Mouse (Mus musculus): ENCODE data around the gene Usp29. TPM values are rescaled to one million over a fixed set of nuclear protein-coding genes. Genes with fewer than 3 reads are reported as not detected.
A peak's percentile ranks its signal among the peaks of the same experiment; 100 is the strongest.

Gene Usp29
- polyA plus RNA-seq, 1 experiment from 2014 or later = 14.4 TPM

DNA sequence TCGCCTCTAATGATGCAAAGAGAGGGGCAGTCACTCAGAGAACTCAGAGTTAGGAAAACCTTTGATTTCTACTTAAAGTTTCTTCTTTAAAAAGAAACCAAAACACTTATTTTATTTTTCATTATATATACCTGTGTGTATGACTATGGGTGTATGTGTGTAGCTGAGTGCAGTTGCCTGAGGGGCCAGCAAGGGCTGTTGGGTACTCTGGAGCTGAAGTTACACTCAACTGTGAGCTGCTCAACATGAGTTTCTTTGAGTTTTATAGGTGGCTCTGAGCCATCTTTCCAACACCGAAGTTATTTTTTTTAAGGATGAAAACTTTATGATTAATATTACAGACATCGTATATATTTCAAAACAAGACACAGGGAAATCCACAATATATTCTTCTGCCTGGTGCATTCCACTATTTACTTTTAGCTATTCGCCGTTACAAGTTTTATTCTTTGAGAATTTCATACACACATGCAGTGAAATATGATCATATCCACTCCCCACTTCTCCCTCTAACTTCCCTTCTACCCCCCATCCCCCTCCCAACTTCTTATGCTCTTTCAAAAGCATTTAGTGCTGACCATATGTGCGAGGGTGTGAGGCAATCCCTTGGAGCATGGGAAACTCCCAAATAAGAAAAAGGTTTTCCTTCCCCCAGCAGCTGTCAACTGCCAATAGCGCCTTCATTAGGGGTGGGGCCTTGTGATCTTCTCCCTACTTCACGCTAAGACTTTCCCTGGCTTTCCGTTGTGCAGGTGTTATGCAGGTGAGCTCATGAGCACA, 61.1 kb downstream of the Usp29 start:
- 86% methylated on average over 9 of the region's 9 CpGs for WGBS
- no peaks in the 10 kb centered on the region for H3K27me3 ChIP-seq (ENCODE audit: control insufficient read depth, insufficient read depth, low read length)
- H3K4me1 ChIP-seq (replicated peaks; ENCODE audit: control insufficient read depth, insufficient read depth, low read length) = no peaks in the 10 kb centered on the region

GRCm38 (mm10) chr7:6793240-6793639, 62.9 kb downstream of the Usp29 start:
- 92% methylated on average over 6 of the region's 6 CpGs for WGBS
- H3K4me2 ChIP-seq (ENCODE audit: low read depth, low read length, severe bottlenecking) = no peak overlapping the region

More for the DNA sequence above, 61.1 kb downstream of the Usp29 start:
- no peak overlapping the region for H3K4me2 ChIP-seq (ENCODE audit: low read depth, low read length, severe bottlenecking)
- peak; percentile 32 for DNase-seq (ENCODE audit: low spot score)
- H3K9ac ChIP-seq (ENCODE audit: low read length) = no peak overlapping the region
- no peak overlapping the region for H3K4me3 ChIP-seq (ENCODE audit: low read depth, low read length)
- no peak overlapping the region for H3K27ac ChIP-seq (ENCODE audit: low read depth, low read length)
- no peaks in the 10 kb centered on the region for H3K36me3 ChIP-seq (ENCODE audit: control insufficient read depth, insufficient read depth, low read length)
- no peaks in the 10 kb centered on the region for H3K9me3 ChIP-seq (ENCODE audit: control insufficient read depth, low read length)
- ATAC-seq (replicated peaks; ENCODE audit: low FRiP score) = no peak

DNA sequence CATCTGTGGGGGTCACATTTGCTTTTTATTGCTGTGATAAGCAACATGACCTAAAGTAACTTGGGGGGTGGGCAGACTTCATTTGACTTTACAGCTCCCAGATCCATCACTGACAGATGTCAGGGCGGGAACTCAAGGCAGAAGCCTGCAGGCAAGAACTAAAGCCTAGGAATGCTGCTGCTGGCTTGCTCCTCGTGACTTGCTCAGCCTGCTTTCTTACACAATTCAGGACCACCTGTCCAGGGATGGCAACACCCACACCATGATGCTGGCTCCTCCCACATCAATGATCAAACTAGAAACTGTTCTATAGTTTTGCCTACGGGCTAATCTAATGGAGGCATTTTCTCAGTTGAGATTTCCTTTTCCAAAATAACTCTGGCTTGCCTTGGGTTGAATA, 63.4 kb downstream of the Usp29 start:
- DNase-seq (ENCODE audit: low spot score) (no peak), ATAC-seq (replicated peaks; ENCODE audit: low FRiP score) (no peak)
- WGBS = 83% methylated on average over 3 of the region's 3 CpGs
- Histone ChIP-seq H3K9me3 (ENCODE audit: control insufficient read depth, low read length) (no peaks in the 10 kb centered on the region), H3K27ac (ENCODE audit: low read depth, low read length) (no peak overlapping the region), H3K4me3 (ENCODE audit: low read depth, low read length) (no peak overlapping the region), H3K9ac (ENCODE audit: low read length) (no peak overlapping the region), H3K4me1 (replicated peaks; ENCODE audit: control insufficient read depth, insufficient read depth, low read length) (no peaks in the 10 kb centered on the region), H3K36me3 (ENCODE audit: control insufficient read depth, insufficient read depth, low read length) (no peaks in the 10 kb centered on the region), H3K4me2 (ENCODE audit: low read depth, low read length, severe bottlenecking) (no peak overlapping the region), H3K27me3 (ENCODE audit: control insufficient read depth, insufficient read depth, low read length) (no peaks in the 10 kb centered on the region)

More at GRCm38 (mm10) chr7:6793240-6793639, 62.9 kb downstream of the Usp29 start:
- no peaks in the 10 kb centered on the region for H3K4me1 ChIP-seq (replicated peaks; ENCODE audit: control insufficient read depth, insufficient read depth, low read length)
- H3K27me3 ChIP-seq (ENCODE audit: control insufficient read depth, insufficient read depth, low read length) = no peaks in the 10 kb centered on the region
- no peak overlapping the region for H3K4me3 ChIP-seq (ENCODE audit: low read depth, low read length)
- DNase-seq (ENCODE audit: low spot score) = no peak
- no peak overlapping the region for H3K9ac ChIP-seq (ENCODE audit: low read length)
- no peak overlapping the region for H3K27ac ChIP-seq (ENCODE audit: low read depth, low read length)
- no peak for ATAC-seq (replicated peaks; ENCODE audit: low FRiP score)
- no peaks in the 10 kb centered on the region for H3K9me3 ChIP-seq (ENCODE audit: control insufficient read depth, low read length)
- no peaks in the 10 kb centered on the region for H3K36me3 ChIP-seq (ENCODE audit: control insufficient read depth, insufficient read depth, low read length)

DNA sequence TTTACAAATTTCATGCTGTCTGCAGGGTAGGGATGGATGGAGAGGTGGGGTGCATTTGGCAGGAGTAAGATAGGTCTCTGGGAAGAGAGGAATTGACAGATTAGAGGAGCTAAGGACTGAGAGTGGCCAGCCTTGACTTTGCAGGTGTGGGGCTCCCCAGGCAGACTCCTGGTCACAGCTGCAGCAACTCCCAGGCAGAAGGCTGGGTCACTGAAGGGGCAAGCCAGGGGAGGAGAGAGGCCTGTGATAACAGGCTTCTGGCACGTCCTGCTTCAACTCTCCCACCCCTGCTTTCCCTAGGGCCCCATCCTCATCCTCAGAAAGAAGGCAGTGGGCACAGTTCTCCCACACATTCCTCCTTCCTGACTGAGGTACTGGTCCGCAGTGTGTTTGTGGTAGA, 67.0 kb downstream of the Usp29 start:
- ATAC-seq (replicated peaks; ENCODE audit: low FRiP score) (no peak), DNase-seq (ENCODE audit: low spot score) (no peak)
- H3K36me3 ChIP-seq (ENCODE audit: control insufficient read depth, insufficient read depth, low read length) = no peaks in the 10 kb centered on the region
- H3K4me3 ChIP-seq (ENCODE audit: low read depth, low read length) = no peak overlapping the region
- H3K4me2 ChIP-seq (ENCODE audit: low read depth, low read length, severe bottlenecking) = no peak overlapping the region
- H3K27me3 ChIP-seq (ENCODE audit: control insufficient read depth, insufficient read depth, low read length) = no peaks in the 10 kb centered on the region
- H3K27ac ChIP-seq (ENCODE audit: low read depth, low read length) = no peak overlapping the region
- H3K9me3 ChIP-seq (ENCODE audit: control insufficient read depth, low read length) = no peaks in the 10 kb centered on the region
- H3K4me1 ChIP-seq (replicated peaks; ENCODE audit: control insufficient read depth, insufficient read depth, low read length) = no peaks in the 10 kb centered on the region
- 59% methylated on average over 2 of the region's 2 CpGs for WGBS
- no peak overlapping the region for H3K9ac ChIP-seq (ENCODE audit: low read length)

DNA sequence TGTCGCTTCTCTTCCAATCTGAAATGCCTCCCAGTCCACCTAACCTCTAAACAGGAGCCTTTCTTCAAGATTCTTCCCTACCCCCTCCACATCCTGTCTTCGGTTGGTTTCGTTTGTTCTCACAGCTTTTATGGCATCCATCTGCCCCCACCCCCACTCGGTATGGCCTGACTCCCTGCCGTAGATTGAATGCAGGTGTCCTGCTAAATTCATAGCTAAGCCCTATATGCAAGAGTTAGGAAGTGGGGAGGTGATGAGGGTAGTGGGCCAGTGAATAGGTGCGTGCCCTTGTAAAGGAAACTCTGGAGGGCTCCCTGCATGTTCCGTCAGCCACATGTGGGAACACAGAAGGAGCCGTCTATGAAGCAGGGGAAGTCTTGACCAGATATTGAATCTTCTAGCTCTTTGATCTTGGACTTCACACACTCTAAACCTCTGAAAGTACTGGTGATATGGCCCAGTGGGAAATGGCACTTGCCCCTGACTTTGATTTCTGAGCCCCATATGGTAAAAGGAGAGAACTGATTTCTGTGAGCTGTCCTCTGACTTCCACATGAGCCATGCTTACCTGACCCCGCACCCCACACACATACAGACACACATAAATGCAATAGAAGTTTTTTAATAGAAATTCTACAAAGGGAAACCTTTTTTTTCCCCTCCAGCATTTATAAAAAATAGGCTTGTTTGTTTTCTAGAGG, 68.9 kb downstream of the Usp29 start:
- no peak for DNase-seq (ENCODE audit: low spot score)
- WGBS = 77% methylated on average over 9 of the region's 9 CpGs
- Histone ChIP-seq H3K27me3 (ENCODE audit: control insufficient read depth, insufficient read depth, low read length) (no peaks in the 10 kb centered on the region), H3K9ac (ENCODE audit: low read length) (no peak overlapping the region), H3K36me3 (ENCODE audit: control insufficient read depth, insufficient read depth, low read length) (no peaks in the 10 kb centered on the region), H3K4me1 (replicated peaks; ENCODE audit: control insufficient read depth, insufficient read depth, low read length) (no peaks in the 10 kb centered on the region), H3K9me3 (ENCODE audit: control insufficient read depth, low read length) (no peaks in the 10 kb centered on the region), H3K4me2 (ENCODE audit: low read depth, low read length, severe bottlenecking) (no peak overlapping the region), H3K4me3 (ENCODE audit: low read depth, low read length) (no peak overlapping the region), H3K27ac (ENCODE audit: low read depth, low read length) (no peak overlapping the region)
- ATAC-seq (replicated peaks; ENCODE audit: low FRiP score) = no peak

DNA sequence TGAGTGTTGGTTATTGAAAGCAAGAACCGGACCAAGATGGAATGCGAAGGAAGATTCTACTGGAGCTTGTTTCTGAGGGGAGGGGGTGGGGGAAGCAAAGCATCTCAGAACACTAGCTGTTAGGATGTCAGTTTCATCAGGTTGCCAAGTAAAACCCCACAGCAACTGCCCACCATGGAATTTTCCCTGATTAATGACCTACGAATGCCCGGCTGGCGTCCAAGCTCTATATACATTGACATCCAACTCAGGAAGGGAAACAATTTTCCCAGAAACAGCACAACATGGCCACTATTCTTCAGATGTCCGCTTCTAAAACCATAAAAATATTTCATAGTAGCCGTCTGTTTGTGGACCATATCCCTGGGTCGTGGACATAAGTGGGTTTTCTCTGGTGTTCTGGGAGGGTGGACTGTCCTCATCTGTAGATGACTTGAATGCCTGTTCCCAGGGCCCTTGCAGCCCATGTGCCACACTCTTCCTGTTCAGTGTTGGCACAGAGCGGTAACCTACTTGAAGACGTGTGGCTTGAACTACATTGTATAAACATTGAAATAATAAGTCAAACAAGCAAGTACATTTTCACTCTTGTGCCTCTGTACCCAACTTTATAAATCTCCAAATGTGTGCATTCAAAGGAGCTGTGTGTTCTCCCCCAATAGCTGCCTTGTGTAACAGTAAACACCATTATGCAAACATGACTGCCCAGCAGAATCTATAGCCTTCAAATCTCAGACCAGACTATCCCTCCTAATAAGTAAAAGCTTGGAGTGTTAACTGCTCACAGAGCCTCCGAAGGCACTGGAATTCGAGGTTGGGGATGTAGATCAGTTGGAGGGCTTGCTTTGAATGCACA, 70.4 kb downstream of the Usp29 start:
- no peak overlapping the region for H3K27ac ChIP-seq (ENCODE audit: low read depth, low read length)
- DNase-seq (ENCODE audit: low spot score) (no peak), ATAC-seq (replicated peaks; ENCODE audit: low FRiP score) (no peak)
- no peaks in the 10 kb centered on the region for H3K4me1 ChIP-seq (replicated peaks; ENCODE audit: control insufficient read depth, insufficient read depth, low read length)
- no peak overlapping the region for H3K4me2 ChIP-seq (ENCODE audit: low read depth, low read length, severe bottlenecking)
- no peak overlapping the region for H3K9ac ChIP-seq (ENCODE audit: low read length)
- no peaks in the 10 kb centered on the region for H3K9me3 ChIP-seq (ENCODE audit: control insufficient read depth, low read length)
- no peaks in the 10 kb centered on the region for H3K27me3 ChIP-seq (ENCODE audit: control insufficient read depth, insufficient read depth, low read length)
- no peak overlapping the region for H3K4me3 ChIP-seq (ENCODE audit: low read depth, low read length)
- WGBS = 89% methylated on average over 12 of the region's 12 CpGs
- no peaks in the 10 kb centered on the region for H3K36me3 ChIP-seq (ENCODE audit: control insufficient read depth, insufficient read depth, low read length)

GRCm38 (mm10) chr7:6801642-6802041, 71.3 kb downstream of the Usp29 start:
- Histone ChIP-seq H3K27ac (ENCODE audit: low read depth, low read length) (no peak overlapping the region), H3K9me3 (ENCODE audit: control insufficient read depth, low read length) (no peaks in the 10 kb centered on the region), H3K27me3 (ENCODE audit: control insufficient read depth, insufficient read depth, low read length) (no peaks in the 10 kb centered on the region), H3K36me3 (ENCODE audit: control insufficient read depth, insufficient read depth, low read length) (no peaks in the 10 kb centered on the region), H3K4me3 (ENCODE audit: low read depth, low read length) (no peak overlapping the region), H3K9ac (ENCODE audit: low read length) (no peak overlapping the region), H3K4me1 (replicated peaks; ENCODE audit: control insufficient read depth, insufficient read depth, low read length) (no peaks in the 10 kb centered on the region), H3K4me2 (ENCODE audit: low read depth, low read length, severe bottlenecking) (no peak overlapping the region)
- 90% methylated on average over 6 of the region's 6 CpGs for WGBS
- no peak for DNase-seq (ENCODE audit: low spot score)
- ATAC-seq (replicated peaks; ENCODE audit: low FRiP score) = no peak

- H3K27ac ChIP-seq (ENCODE audit: low read depth, low read length) = no peak overlapping the region
- no peak overlapping the region for H3K4me2 ChIP-seq (ENCODE audit: low read depth, low read length, severe bottlenecking)
- H3K9me3 ChIP-seq (ENCODE audit: control insufficient read depth, low read length) = no peaks in the 10 kb centered on the region
- H3K27me3 ChIP-seq (ENCODE audit: control insufficient read depth, insufficient read depth, low read length) = no peaks in the 10 kb centered on the region
- no peaks in the 10 kb centered on the region for H3K36me3 ChIP-seq (ENCODE audit: control insufficient read depth, insufficient read depth, low read length)
- WGBS = 24% methylated on average over 3 of the region's 3 CpGs
- no peak overlapping the region for H3K4me3 ChIP-seq (ENCODE audit: low read depth, low read length)
- ATAC-seq (replicated peaks; ENCODE audit: low FRiP score) (peak; percentile 89), DNase-seq (ENCODE audit: low spot score) (peak; percentile 81)
- peaks cover 2% of the 10 kb centered on the region; the same call in 1 of the 2 replicates for H3K4me1 ChIP-seq (replicated peaks; ENCODE audit: control insufficient read depth, insufficient read depth, low read length)
- no peak overlapping the region for H3K9ac ChIP-seq (ENCODE audit: low read length)
Measured at GRCm38 (mm10) chr7:6810556-6810955, 80.2 kb downstream of the Usp29 start.
